Mouse (Mus musculus): ENCODE data around the gene Commd3.

Gene Commd3

DNA sequence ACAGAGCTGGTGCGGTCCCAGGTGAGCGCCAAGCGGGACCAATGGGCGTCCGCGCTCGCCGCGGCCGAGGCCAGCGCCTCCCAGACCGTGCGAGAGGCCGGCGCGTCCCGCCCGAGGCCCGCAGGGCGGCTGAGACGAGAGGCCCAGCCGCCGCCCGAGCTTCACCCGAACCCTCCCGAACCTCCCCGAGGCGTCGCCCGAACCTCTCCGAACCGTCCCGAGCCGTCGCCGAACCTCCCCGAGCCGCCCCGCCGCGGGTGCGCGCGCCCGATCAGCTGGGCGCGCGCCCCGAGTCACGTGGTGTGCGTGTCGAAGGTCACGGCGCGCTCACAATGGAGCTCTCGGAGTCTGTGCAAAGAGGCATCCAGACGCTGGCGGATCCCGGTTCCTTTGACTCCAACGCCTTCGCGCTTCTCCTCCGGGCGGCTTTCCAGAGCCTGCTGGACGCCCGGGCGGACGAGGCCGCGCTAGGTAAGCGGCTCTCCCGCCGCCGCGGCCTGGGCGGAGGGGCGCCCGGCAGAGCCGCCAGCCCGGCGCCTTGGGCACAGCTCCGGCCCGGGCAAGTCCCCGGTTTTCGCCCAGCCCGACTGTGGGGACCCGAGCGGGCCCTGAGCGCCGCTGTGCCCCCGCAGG lies at the start of gene Commd3:
Commd3 (plus strand) TSS at position 252 of the 633 bp plus-strand sequence.
- peak; percentile 90 for DNase-seq

GRCm38 (mm10) chr2:18623219-18623618 lies 49.0 kb upstream of the Commd3 start:
- no peak for DNase-seq

DNA sequence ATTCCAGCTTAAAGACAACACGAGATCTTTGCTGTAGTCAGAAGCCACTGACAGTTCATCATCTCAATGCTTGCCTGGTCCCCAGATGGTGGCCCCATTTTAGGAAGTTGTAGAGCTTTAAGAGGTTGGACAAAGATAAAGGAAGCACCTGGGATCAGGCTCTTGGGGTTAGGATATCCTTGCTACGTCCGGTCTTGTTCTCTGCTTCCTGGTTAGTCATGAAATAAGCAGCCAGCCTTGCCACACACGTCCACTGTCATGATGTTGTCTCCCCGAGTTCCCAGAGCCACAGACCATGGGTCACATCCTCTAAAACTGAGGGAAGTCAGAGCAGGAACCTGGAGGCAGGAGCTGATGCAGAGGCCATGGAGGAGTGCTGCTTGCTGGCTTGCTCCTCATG lies 41.6 kb upstream of the Commd3 start:
- DNase-seq, result no peak

- DNase-seq, result no peak
These were observed 37.1 kb upstream of the Commd3 start for GRCm38 (mm10) chr2:18635052-18635451.

DNA sequence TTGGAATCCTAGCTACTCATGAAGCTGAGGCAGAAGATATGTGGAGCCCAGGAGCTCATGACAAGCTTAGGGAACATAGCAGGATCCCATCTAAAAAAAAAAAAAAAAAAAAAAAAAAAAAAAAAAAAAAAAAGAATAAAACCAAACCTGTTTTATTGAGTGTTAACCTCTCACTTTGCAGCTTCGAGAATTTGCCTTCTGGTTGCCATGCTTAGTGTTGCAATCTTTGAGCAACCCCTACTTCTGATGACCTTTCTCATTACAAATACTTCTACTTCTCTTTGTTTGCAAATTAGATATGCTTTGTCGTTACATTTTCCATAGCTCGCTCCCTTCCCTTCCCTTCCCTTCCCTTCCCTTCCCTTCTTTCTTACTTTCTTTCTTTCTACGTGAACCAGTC lies 23.6 kb upstream of the Commd3 start:
- no peak for DNase-seq

DNA sequence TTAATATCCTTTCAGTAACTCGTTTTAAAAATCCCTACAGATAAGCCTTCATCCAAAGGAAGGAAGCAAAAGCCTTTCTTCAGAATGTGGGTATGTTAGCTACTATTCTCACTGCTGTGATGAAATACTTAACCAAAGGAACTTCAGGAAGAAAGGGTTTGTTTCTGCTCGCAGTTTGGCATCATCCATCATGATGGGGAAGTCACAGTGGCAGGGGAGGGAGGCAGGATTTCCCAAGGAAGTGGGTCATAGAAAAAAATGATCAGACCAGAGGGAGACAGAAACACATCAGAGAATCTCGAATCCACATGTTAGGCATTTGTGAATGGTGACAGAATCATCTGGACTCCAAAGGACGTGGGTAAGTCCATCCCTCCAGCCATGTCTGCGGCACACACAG lies 17.4 kb upstream of the Commd3 start:
- no peak for DNase-seq

DNA sequence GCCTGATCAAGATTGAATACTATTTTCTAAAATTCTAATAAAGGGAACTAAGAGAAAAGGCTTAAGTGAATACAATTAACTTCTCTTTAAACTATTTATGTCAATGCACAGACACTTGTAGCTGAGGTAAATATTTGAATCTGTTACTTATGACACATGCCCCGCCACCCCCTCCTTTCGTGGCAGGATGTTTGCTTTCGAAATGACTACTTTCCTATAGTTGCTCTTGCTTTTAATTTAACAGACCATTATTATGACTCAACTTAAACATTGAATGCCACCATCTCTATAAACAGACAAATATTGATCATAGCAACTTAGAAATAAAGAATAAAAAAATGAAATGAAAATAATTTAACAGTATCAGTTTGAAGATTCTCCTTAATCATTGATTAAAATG lies 8.2 kb upstream of the Commd3 start:
- no peak for DNase-seq

GRCm38 (mm10) chr2:18671041-18671440 lies 1.1 kb upstream of the Commd3 start:
- no peak for DNase-seq

DNA sequence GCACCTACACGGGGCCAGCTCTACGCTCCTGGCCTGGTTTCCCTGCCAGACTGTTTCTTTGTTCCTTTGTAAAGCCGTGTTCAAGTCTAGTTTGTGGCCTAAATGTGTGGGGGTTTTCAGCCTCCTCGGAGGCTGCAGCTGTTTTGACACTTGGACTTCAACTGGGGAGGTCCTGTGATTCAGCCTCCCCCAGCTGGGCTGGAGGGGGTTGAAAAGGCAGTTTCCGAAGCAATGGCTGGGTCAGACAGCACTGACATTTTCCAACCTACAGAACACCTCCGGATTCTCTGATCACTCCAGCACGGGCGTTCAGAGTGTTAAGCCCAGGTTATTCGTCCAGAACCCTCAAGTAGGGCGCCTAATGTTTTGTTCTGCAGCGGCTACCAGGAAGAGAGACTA lies 581 bp downstream of the Commd3 start:
- DNase-seq, result no peak

DNA sequence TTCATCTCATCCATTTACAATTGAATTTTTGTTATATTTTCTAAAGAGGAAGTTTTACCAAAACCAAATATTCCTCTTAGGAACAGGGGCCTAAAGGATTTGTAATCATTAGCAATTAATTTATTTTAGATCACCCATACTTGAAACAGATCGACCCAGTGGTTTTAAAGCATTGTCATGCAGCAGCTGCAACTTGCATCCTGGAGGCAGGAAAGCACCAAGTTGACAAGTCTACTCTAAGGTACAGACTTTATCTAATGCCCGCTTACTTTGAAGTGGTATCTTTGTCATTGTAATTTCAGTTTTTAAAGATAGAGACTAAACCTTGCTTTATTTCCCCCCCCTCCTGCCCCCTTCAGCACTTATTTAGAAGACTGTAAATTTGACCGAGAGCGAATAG lies 1.6 kb downstream of the Commd3 start:
- no peak for DNase-seq

GRCm38 (mm10) chr2:18674193-18674902 lies 2.2 kb downstream of the Commd3 start:
- no peak for DNase-seq

- DNase-seq, result no peak
These were observed 3.7 kb downstream of the Commd3 start for GRCm38 (mm10) chr2:18675681-18676456.

DNA sequence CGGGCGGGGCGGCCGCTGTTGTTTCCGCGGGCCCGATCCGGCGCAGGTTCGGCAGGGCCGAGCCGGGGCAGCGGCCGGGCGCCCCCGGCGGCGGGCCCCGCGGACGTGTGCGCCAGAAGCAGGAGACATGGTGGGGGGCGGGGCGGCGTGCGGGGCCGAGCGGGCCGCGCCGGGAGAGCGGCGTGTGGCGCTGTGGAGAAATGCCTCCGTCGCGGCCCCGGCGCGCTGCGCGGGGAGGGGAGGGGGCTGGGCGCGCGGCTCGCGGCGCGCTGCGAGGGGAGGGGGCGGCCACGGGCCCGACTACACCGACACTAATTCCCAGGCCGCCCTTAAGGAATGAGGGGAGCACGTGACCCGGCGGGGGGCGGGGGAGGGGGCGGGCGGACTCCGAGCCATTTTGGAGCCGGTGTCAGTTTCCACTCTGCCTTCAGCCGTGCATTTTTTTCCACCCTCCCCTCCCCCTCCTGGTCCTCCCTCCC lies 4.3 kb downstream of the Commd3 start:
- DNase-seq, result peak; percentile 68

GRCm38 (mm10) chr2:18676936-18677491 lies 4.8 kb downstream of the Commd3 start, which contains the start of gene Bmi1:
Gene Bmi1 (plus strand): TSS chr2:18677018.
- DNase-seq, result peak; percentile 72

GRCm38 (mm10) chr2:18677631-18678471 lies 5.7 kb downstream of the Commd3 start:
- peak; percentile 67 for DNase-seq

GRCm38 (mm10) chr2:18679701-18680100 lies 7.5 kb downstream of the Commd3 start:
- DNase-seq, result no peak

DNA sequence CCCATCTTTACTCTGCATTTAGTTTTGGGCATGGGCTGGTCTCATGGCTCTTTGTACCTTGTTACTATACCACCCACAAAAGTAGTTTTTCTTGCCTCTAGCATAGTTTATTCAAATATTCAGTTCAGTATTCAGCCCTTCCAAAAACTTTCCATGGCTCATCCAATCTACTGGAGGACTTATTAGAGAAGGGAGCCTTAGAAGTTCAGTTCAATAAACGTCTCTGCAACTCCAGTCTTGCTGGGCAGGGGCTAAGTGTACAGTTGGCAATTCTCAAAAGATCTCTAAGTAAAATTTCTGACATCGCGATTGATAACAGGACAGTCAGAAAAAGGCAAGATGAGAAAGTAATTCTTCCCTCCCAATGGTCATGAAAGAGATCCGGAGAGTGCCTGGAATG lies 8.3 kb downstream of the Commd3 start:
- DNase-seq, result no peak

GRCm38 (mm10) chr2:18680961-18681360 lies 8.8 kb downstream of the Commd3 start:
- peak; percentile 40 for DNase-seq

DNA sequence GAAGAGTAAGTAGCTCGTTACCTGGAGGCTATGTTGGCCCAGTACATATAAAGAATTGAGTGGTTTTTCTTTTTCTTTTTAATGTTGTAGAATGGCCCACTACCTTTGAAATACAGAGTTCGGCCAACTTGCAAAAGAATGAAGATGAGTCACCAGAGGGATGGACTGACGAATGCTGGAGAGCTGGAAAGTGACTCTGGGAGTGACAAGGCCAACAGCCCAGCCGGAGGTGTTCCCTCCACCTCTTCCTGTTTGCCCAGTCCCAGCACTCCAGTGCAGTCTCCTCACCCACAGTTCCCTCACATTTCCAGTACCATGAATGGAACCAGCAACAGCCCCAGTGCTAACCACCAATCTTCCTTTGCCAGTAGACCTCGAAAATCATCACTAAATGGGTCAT lies 11.9 kb downstream of the Commd3 start:
- no peak for DNase-seq

- no peak for DNase-seq
These were observed 14.2 kb downstream of the Commd3 start for GRCm38 (mm10) chr2:18686386-18686785.

GRCm38 (mm10) chr2:18686826-18687519 lies 14.8 kb downstream of the Commd3 start:
- no peak for DNase-seq

- DNase-seq, result no peak
These were observed 15.5 kb downstream of the Commd3 start for GRCm38 (mm10) chr2:18687671-18688170.

Data from thymus, postnatal 25 days (tissue).